Mouse (Mus musculus): Measurements from ENCODE around the gene Plxnb1. TPM values are rescaled to one million over a fixed set of nuclear protein-coding genes. Genes with fewer than 3 reads are reported as not detected.

Gene Plxnb1
- polyA plus RNA-seq, 1 experiment from 2014 or later: 8.2 TPM

- H3K36me3 ChIP-seq: peaks cover 78% of the 10 kb centered on the region
- peak overlapping the region; percentile 25; the same call in 1 of the 2 replicates for H3K27ac ChIP-seq (replicated peaks)
- WGBS: 91% methylated on average over 9 of the region's 9 CpGs
- no peak for ATAC-seq (ENCODE audit: extremely low read depth, insufficient number of reproducible peaks, low FRiP score, low TSS enrichment)
- H3K9me3 ChIP-seq: no peaks in the 10 kb centered on the region
- 0 out of 2 replicates have a peak overlapping the region, but pooled peaks have one; percentile 44 for H3K9ac ChIP-seq
- H3K4me3 ChIP-seq: no peak overlapping the region
- H3K4me2 ChIP-seq: no peak overlapping the region
- H3K4me1 ChIP-seq: peaks cover 47% of the 10 kb centered on the region
- H3K27me3 ChIP-seq (replicated peaks): no peaks in the 10 kb centered on the region
Observed at GRCm38 (mm10) chr9:109104083-109104482, 8.9 kb downstream of the Plxnb1 start.

- H3K9me3 ChIP-seq: no peaks in the 10 kb centered on the region
- H3K27ac ChIP-seq (replicated peaks): peak overlapping the region; percentile 25; the same call in 1 of the 2 replicates
- no peaks in the 10 kb centered on the region for H3K27me3 ChIP-seq (replicated peaks)
- H3K4me1 ChIP-seq: peaks cover 38% of the 10 kb centered on the region
- WGBS: 56% methylated on average over 12 of the region's 12 CpGs
- H3K9ac ChIP-seq: peak overlapping the region; percentile 44
- H3K4me2 ChIP-seq: no peak overlapping the region
- H3K36me3 ChIP-seq: peaks cover 85% of the 10 kb centered on the region
- no peak overlapping the region for H3K4me3 ChIP-seq
- ATAC-seq (ENCODE audit: extremely low read depth, insufficient number of reproducible peaks, low FRiP score, low TSS enrichment): no peak; the same call in 1 of the 2 replicates
Observed at GRCm38 (mm10) chr9:109105011-109105410, 9.8 kb downstream of the Plxnb1 start.

- no peak overlapping the region for H3K4me2 ChIP-seq
- peaks cover 32% of the 10 kb centered on the region for H3K4me1 ChIP-seq
- peaks cover 85% of the 10 kb centered on the region for H3K36me3 ChIP-seq
- no peak for ATAC-seq (ENCODE audit: extremely low read depth, insufficient number of reproducible peaks, low FRiP score, low TSS enrichment)
- H3K27me3 ChIP-seq (replicated peaks): no peaks in the 10 kb centered on the region
- no peak overlapping the region for H3K27ac ChIP-seq (replicated peaks)
- no peak overlapping the region for H3K9ac ChIP-seq
- no peak overlapping the region for H3K4me3 ChIP-seq
- H3K9me3 ChIP-seq: no peaks in the 10 kb centered on the region
- 89% methylated on average over 12 of the region's 12 CpGs for WGBS
Observed at GRCm38 (mm10) chr9:109105648-109106047, 10.5 kb downstream of the Plxnb1 start.

- no peak for ATAC-seq (ENCODE audit: extremely low read depth, insufficient number of reproducible peaks, low FRiP score, low TSS enrichment)
- Histone ChIP-seq H3K27me3 (replicated peaks) (no peaks in the 10 kb centered on the region), H3K9ac (no peak overlapping the region), H3K4me1 (peaks cover 27% of the 10 kb centered on the region), H3K4me3 (no peak overlapping the region), H3K27ac (replicated peaks) (no peak overlapping the region), H3K4me2 (no peak overlapping the region), H3K9me3 (no peaks in the 10 kb centered on the region), H3K36me3 (peaks cover 91% of the 10 kb centered on the region)
- 77% methylated on average over 5 of the region's 6 CpGs for WGBS
Observed at GRCm38 (mm10) chr9:109107341-109107740, 12.2 kb downstream of the Plxnb1 start.

DNA sequence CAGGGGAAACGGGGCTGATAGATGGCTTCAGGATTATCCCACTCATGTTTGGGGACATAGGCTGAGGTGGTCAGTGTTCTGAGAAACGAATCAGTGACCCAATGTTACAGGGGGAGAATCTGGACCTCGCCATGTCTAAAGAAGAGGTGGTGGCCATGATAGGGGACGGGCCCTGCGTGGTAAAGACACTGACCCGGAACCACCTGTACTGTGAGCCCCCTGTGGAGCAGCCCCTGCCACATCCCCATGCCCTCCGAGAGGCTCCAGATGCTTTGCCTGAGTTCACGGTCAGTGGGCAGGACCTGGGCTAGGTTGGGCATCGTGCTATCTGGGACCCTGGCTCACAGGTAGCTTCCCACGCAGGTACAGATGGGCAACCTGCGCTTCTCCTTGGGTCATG, 15.1 kb downstream of the Plxnb1 start:
- Histone ChIP-seq H3K4me3 (no peak overlapping the region), H3K27ac (replicated peaks) (no peak overlapping the region), H3K36me3 (peaks cover 98% of the 10 kb centered on the region), H3K4me2 (no peak overlapping the region), H3K9ac (no peak overlapping the region), H3K9me3 (no peaks in the 10 kb centered on the region), H3K4me1 (peaks cover 2% of the 10 kb centered on the region), H3K27me3 (replicated peaks) (no peaks in the 10 kb centered on the region)
- 90% methylated on average over 11 of the region's 11 CpGs for WGBS
- no peak for ATAC-seq (ENCODE audit: extremely low read depth, insufficient number of reproducible peaks, low FRiP score, low TSS enrichment)

DNA sequence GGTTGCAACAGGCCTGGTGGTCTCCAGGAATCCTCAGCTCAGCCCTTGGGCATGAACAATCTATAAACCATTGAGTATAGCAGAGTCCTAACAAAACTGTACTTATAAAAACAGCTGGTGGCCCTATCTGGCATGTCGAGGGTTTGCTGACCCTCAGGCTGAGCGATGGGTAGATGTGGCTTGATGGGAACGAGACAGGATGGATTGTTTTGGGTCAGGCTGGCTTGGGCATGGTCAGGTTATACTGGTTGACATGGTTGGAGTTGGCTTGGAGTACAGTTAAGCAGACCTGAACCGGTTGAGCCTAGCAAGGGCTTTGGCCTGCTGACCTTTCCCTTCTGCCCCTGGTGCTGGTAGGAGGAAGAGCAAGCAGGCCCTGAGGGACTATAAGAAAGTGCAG, 15.9 kb downstream of the Plxnb1 start:
- WGBS: 84% methylated on average over 4 of the region's 4 CpGs
- no peaks in the 10 kb centered on the region for H3K27me3 ChIP-seq (replicated peaks)
- H3K4me2 ChIP-seq: no peak overlapping the region
- no peak overlapping the region for H3K4me3 ChIP-seq
- ATAC-seq (ENCODE audit: extremely low read depth, insufficient number of reproducible peaks, low FRiP score, low TSS enrichment): no peak
- no peaks in the 10 kb centered on the region for H3K9me3 ChIP-seq
- H3K9ac ChIP-seq: no peak overlapping the region
- peaks cover 98% of the 10 kb centered on the region for H3K36me3 ChIP-seq
- H3K27ac ChIP-seq (replicated peaks): no peak overlapping the region
- H3K4me1 ChIP-seq: no peaks in the 10 kb centered on the region

- Histone ChIP-seq H3K27ac (replicated peaks) (no peak overlapping the region), H3K4me1 (no peaks in the 10 kb centered on the region), H3K27me3 (replicated peaks) (no peaks in the 10 kb centered on the region), H3K4me2 (no peak overlapping the region), H3K4me3 (no peak overlapping the region), H3K9me3 (no peaks in the 10 kb centered on the region), H3K36me3 (peaks cover 98% of the 10 kb centered on the region), H3K9ac (no peak overlapping the region)
- 85% methylated on average over 9 of the region's 9 CpGs for WGBS
- no peak for ATAC-seq (ENCODE audit: extremely low read depth, insufficient number of reproducible peaks, low FRiP score, low TSS enrichment)
Observed at GRCm38 (mm10) chr9:109111591-109111990, 16.4 kb downstream of the Plxnb1 start.

DNA sequence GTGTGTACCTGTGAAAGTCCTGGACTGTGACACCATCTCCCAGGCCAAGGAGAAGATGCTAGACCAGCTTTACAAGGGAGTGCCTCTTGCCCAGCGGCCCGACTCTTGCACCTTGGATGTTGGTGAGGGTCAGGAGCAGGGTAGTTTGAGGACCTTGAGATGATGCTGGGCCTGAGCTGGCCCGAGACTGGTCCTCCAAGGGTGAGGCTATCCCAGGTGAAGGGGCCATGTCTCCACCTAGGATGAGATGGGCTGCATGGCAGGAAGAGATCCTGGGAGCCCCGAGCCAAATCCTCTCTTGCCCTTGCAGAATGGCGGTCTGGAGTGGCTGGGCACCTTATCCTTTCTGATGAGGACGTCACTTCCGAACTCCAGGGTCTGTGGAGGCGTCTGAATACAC, 18.1 kb downstream of the Plxnb1 start:
- Histone ChIP-seq H3K27ac (replicated peaks) (no peak overlapping the region), H3K9me3 (no peaks in the 10 kb centered on the region), H3K36me3 (peaks cover 100% of the 10 kb centered on the region), H3K4me3 (no peak overlapping the region), H3K27me3 (replicated peaks) (no peaks in the 10 kb centered on the region), H3K9ac (no peak overlapping the region), H3K4me1 (0 out of 2 replicates have a peak, but pooled peaks cover 3% of the 10 kb centered on the region), H3K4me2 (no peak overlapping the region)
- no peak for ATAC-seq (ENCODE audit: extremely low read depth, insufficient number of reproducible peaks, low FRiP score, low TSS enrichment)
- WGBS: 78% methylated on average over 8 of the region's 8 CpGs

- H3K4me3 ChIP-seq: no peak overlapping the region
- WGBS: 87% methylated on average over 11 of the region's 11 CpGs
- no peak overlapping the region for H3K9ac ChIP-seq
- H3K36me3 ChIP-seq: peaks cover 100% of the 10 kb centered on the region
- no peaks in the 10 kb centered on the region for H3K27me3 ChIP-seq (replicated peaks)
- no peak overlapping the region for H3K27ac ChIP-seq (replicated peaks)
- no peak for ATAC-seq (ENCODE audit: extremely low read depth, insufficient number of reproducible peaks, low FRiP score, low TSS enrichment)
- H3K4me2 ChIP-seq: no peak overlapping the region
- H3K9me3 ChIP-seq: no peaks in the 10 kb centered on the region
- 0 out of 2 replicates have a peak, but pooled peaks cover 3% of the 10 kb centered on the region for H3K4me1 ChIP-seq
Observed at GRCm38 (mm10) chr9:109114276-109114675, 19.1 kb downstream of the Plxnb1 start.

GRCm38 (mm10) chr9:109114871-109115270, 19.7 kb downstream of the Plxnb1 start:
- H3K27ac ChIP-seq (replicated peaks): no peak overlapping the region

GRCm38 (mm10) chr9:109116205-109116604, 21.0 kb downstream of the Plxnb1 start:
- whole genome bisulfite sequencing: 87% methylated on average over 10 of the region's 10 CpGs
- Histone ChIP-seq H3K36me3 (peaks cover 87% of the 10 kb centered on the region), H3K9me3 (no peaks in the 10 kb centered on the region)

More at GRCm38 (mm10) chr9:109114871-109115270, 19.7 kb downstream of the Plxnb1 start:
- 81% methylated on average over 7 of the region's 7 CpGs for WGBS
- Histone ChIP-seq H3K4me2 (no peak overlapping the region), H3K4me3 (no peak overlapping the region), H3K36me3 (peaks cover 100% of the 10 kb centered on the region), H3K9me3 (no peaks in the 10 kb centered on the region), H3K27me3 (replicated peaks) (no peaks in the 10 kb centered on the region), H3K4me1 (0 out of 2 replicates have a peak, but pooled peaks cover 3% of the 10 kb centered on the region), H3K9ac (no peak overlapping the region)
- ATAC-seq (ENCODE audit: extremely low read depth, insufficient number of reproducible peaks, low FRiP score, low TSS enrichment): no peak

DNA sequence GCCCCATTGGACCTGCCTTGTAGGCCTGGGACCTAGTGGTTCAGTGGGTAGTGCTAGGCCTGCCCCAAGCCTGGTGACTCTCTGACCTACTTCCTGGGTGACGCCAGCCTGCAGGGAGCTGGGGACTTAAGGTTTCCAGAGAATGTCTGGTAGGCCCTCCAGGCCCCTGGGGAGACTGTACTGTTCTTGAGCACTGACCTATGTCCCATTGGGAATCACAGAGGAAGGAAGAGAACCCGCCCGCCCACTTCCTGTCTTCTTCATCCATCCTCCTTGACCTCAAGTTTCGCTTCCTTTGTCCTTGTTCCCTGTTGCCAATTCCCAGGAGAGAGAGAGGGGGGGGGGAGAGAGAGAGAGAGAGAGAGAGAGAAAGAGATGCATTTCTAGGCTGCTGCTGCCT, 22.9 kb downstream of the Plxnb1 start:
- ATAC-seq (ENCODE audit: extremely low read depth, insufficient number of reproducible peaks, low FRiP score, low TSS enrichment): no peak
- no peak overlapping the region for H3K9ac ChIP-seq
- H3K4me1 ChIP-seq: peaks cover 8% of the 10 kb centered on the region
- H3K36me3 ChIP-seq: peaks cover 68% of the 10 kb centered on the region
- no peaks in the 10 kb centered on the region for H3K27me3 ChIP-seq (replicated peaks)
- H3K9me3 ChIP-seq: no peaks in the 10 kb centered on the region
- no peak overlapping the region for H3K27ac ChIP-seq (replicated peaks)
- H3K4me3 ChIP-seq: no peak overlapping the region
- H3K4me2 ChIP-seq: no peak overlapping the region
- 70% methylated on average over 4 of the region's 4 CpGs for WGBS

More at GRCm38 (mm10) chr9:109116205-109116604, 21.0 kb downstream of the Plxnb1 start:
- H3K4me3 ChIP-seq: no peak overlapping the region
- H3K9ac ChIP-seq: no peak overlapping the region
- no peak overlapping the region for H3K27ac ChIP-seq (replicated peaks)
- ATAC-seq (ENCODE audit: extremely low read depth, insufficient number of reproducible peaks, low FRiP score, low TSS enrichment): no peak
- no peaks in the 10 kb centered on the region for H3K27me3 ChIP-seq (replicated peaks)
- no peak overlapping the region for H3K4me2 ChIP-seq
- 0 out of 2 replicates have a peak, but pooled peaks cover 3% of the 10 kb centered on the region for H3K4me1 ChIP-seq

Measured in heart, embryonic 13.5 days (tissue).